Mouse (Mus musculus) G1E (cell line): ENCODE data around the gene Lrrc1. TPM values are rescaled to one million over a fixed set of nuclear protein-coding genes. Genes with fewer than 3 reads are reported as not detected.

Experiments used
- ATAC-seq: 2 replicates; pipeline ENCODE4 v1.8.0; 2016; ENCODE audit warnings: mild to moderate bottlenecking; ENCODE audit not compliant: insufficient number of reproducible peaks, poor library complexity, low FRiP score, severe bottlenecking; ENCODE audit errors: extremely low read depth
- DNase-seq: peaks from one replicate; pipeline ENCODE4 v3.0.0; 2012; ENCODE audit warnings: low spot score
- H3K27me3 ChIP-seq: 2 replicates; pipeline ENCODE4 v1.6.1; 2012; ENCODE audit warnings: mild to moderate bottlenecking, low read length, inconsistent platforms; ENCODE audit not compliant: insufficient read depth
- H3K36me3 ChIP-seq: replicated peaks from 2 replicates; pipeline ENCODE3; 2012; ENCODE audit warnings: mild to moderate bottlenecking, inconsistent platforms
- H3K4me1 ChIP-seq: 2 replicates; pipeline ENCODE4 v1.6.1; 2012; ENCODE audit warnings: low read depth, low read length, inconsistent platforms, mixed read lengths; ENCODE audit not compliant: insufficient read depth
- H3K4me3 ChIP-seq: 2 replicates; pipeline ENCODE4 v1.5.1; 2012; ENCODE audit warnings: low read depth, mild to moderate bottlenecking, inconsistent platforms, low read length, moderate library complexity, mixed read lengths
- H3K9me3 ChIP-seq: replicated peaks from 2 replicates; pipeline ENCODE4 v1.6.1; 2012; ENCODE audit warnings: inconsistent platforms
- CTCF ChIP-seq: IDR thresholded peaks from 2 replicates; pipeline ENCODE4 v1.5.1; 2012; ENCODE audit warnings: low read depth, low read length, inconsistent platforms, mixed read lengths
- GATA1 ChIP-seq: IDR thresholded peaks from 2 replicates; pipeline ENCODE4 v1.6.1; 2012; ENCODE audit warnings: borderline replicate concordance, low read length, inconsistent platforms, mixed read lengths
- GATA2 ChIP-seq: IDR thresholded peaks from 2 replicates; pipeline ENCODE4 v1.6.1; 2012; ENCODE audit warnings: low read depth, low read length, inconsistent platforms, borderline replicate concordance
- POLR2AphosphoS5 ChIP-seq: IDR thresholded peaks from 2 replicates; pipeline ENCODE4 v1.6.1; 2012; ENCODE audit warnings: low read depth, low read length, inconsistent platforms; ENCODE audit not compliant: insufficient replicate concordance
- TAL1 ChIP-seq: conservative IDR thresholded peaks from 2 replicates; pipeline ENCODE4 v1.6.1; 2012; ENCODE audit warnings: low read depth, low read length, inconsistent platforms, mixed read lengths
- polyA plus RNA-seq: library from polyadenylated mRNA; stranded (reverse); fragments of >175 nt; gene quantifications from 2 replicates; pipeline ENCODE4 v1.2.3, GENCODE M21; 2012
- total RNA-seq, 2 experiments: library from RNA; stranded (forward) in 1 of 2; stranded (reverse) in 1 of 2; fragments of 200-1000 nt in 1 of 2; fragments of >200 nt in 1 of 2; fragmentation: Nextera tagmentation in 1 of 2; gene quantifications; 2 replicates each; pipeline ENCODE4 v1.2.3; 2014 to 2017

Gene Lrrc1
- total and polyA plus RNA-seq, 3 experiments, result 0.16 TPM; not detected in 2

- Histone ChIP-seq H3K4me1 (no peaks in the 10 kb centered on the region), H3K27me3 (no peaks in the 10 kb centered on the region; the same call in 1 of the 2 replicates), H3K9me3 (peaks cover 64% of the 10 kb centered on the region), H3K4me3 (no peak overlapping the region), H3K36me3 (no peaks in the 10 kb centered on the region)
- no peak for DNase-seq
- TF ChIP-seq GATA2, result no peak
- TF ChIP-seq CTCF, result no peak
- no peak for ATAC-seq
Measured at GRCm38 (mm10) chr9:77428748-77429140, 115.9 kb downstream of the Lrrc1 start.

- no peak overlapping the region for H3K4me3 ChIP-seq
- H3K4me1 ChIP-seq, result no peaks in the 10 kb centered on the region
Measured at GRCm38 (mm10) chr9:77428115-77428747, 116.4 kb downstream of the Lrrc1 start.

GRCm38 (mm10) chr9:77427292-77428114 is 117.2 kb downstream of the Lrrc1 start:
- ATAC-seq (no peak), DNase-seq (no peak)
- H3K9me3 ChIP-seq, result peaks cover 65% of the 10 kb centered on the region
- no peak overlapping the region for H3K4me3 ChIP-seq
- no peaks in the 10 kb centered on the region for H3K36me3 ChIP-seq
- TF ChIP-seq GATA1 (no peak), CTCF (no peak), POLR2AphosphoS5 (no peak), GATA2 (no peak), TAL1 (no peak)
- H3K4me1 ChIP-seq, result no peaks in the 10 kb centered on the region
- H3K27me3 ChIP-seq, result no peaks in the 10 kb centered on the region; the same call in 1 of the 2 replicates

More at GRCm38 (mm10) chr9:77428115-77428747, 116.4 kb downstream of the Lrrc1 start:
- Histone ChIP-seq H3K27me3 (no peaks in the 10 kb centered on the region; the same call in 1 of the 2 replicates), H3K9me3 (peaks cover 62% of the 10 kb centered on the region), H3K36me3 (no peaks in the 10 kb centered on the region)
- ATAC-seq (no peak), DNase-seq (no peak)
- no peak for TF ChIP-seq GATA1
- TF ChIP-seq GATA2, result no peak
- TF ChIP-seq TAL1, result no peak
- TF ChIP-seq POLR2AphosphoS5, result no peak
- TF ChIP-seq CTCF, result no peak

GRCm38 (mm10) chr9:77426110-77426509 is 118.6 kb downstream of the Lrrc1 start:
- no peaks in the 10 kb centered on the region for H3K4me1 ChIP-seq
- peaks cover 67% of the 10 kb centered on the region for H3K9me3 ChIP-seq
- ATAC-seq, result no peak
- H3K4me3 ChIP-seq, result no peak overlapping the region
- no peak for DNase-seq
- no peak for TF ChIP-seq GATA2
- no peak for TF ChIP-seq TAL1
- no peak for TF ChIP-seq POLR2AphosphoS5
- no peak for TF ChIP-seq GATA1
- TF ChIP-seq CTCF, result no peak
- H3K27me3 ChIP-seq, result no peaks in the 10 kb centered on the region
- no peaks in the 10 kb centered on the region for H3K36me3 ChIP-seq

GRCm38 (mm10) chr9:77425553-77425952 is 119.1 kb downstream of the Lrrc1 start:
- H3K36me3 ChIP-seq, result no peaks in the 10 kb centered on the region
- H3K4me3 ChIP-seq, result no peak overlapping the region
- no peak for ATAC-seq
- H3K4me1 ChIP-seq, result no peaks in the 10 kb centered on the region
- peaks cover 67% of the 10 kb centered on the region for H3K9me3 ChIP-seq
- TF ChIP-seq GATA2 (no peak), GATA1 (no peak), POLR2AphosphoS5 (no peak), TAL1 (no peak), CTCF (no peak)
- no peak for DNase-seq
- no peaks in the 10 kb centered on the region for H3K27me3 ChIP-seq

- Histone ChIP-seq H3K4me3 (no peak overlapping the region), H3K27me3 (no peaks in the 10 kb centered on the region), H3K9me3 (peaks cover 49% of the 10 kb centered on the region), H3K36me3 (no peaks in the 10 kb centered on the region), H3K4me1 (no peaks in the 10 kb centered on the region)
- no peak for TF ChIP-seq TAL1
- no peak for TF ChIP-seq GATA1
- TF ChIP-seq CTCF, result no peak
- no peak for TF ChIP-seq GATA2
- TF ChIP-seq POLR2AphosphoS5, result no peak
- ATAC-seq (no peak), DNase-seq (no peak)
Measured at GRCm38 (mm10) chr9:77420200-77420585, 124.5 kb downstream of the Lrrc1 start.
